Comparison of ENCODE assay signal across 8 mouse cellular contexts in genomic region chrX:142228055-142228768, GRCm38 (mm10). TPM values are rescaled to one million over a fixed set of nuclear protein-coding genes. Genes with fewer than 3 reads are reported as not detected.
DNase-seq lines count a peak whose midpoint lies in the region; ATAC-seq and TF ChIP-seq lines count a peak whose summit lies in the region.

No protein-coding gene starts in this region.

- TF ChIP-seq CTCF in bone marrow, adult 2 months (IDR thresholded peaks at IDR 0.05; ENCODE audit: control insufficient read depth, insufficient read depth, low read length): no peak

- no peaks in the 10 kb centered on the region for H3K4me1 ChIP-seq in bone marrow, adult 2 months (ENCODE audit: control insufficient read depth, insufficient read depth, low read length)
- H3K4me1 ChIP-seq in embryonic facial prominence, embryonic 15.5 days: no peaks in the 10 kb centered on the region
- H3K4me1 ChIP-seq in limb, embryonic 15.5 days: no peaks in the 10 kb centered on the region

- whole genome bisulfite sequencing in bone marrow, adult 2 months: 17% methylated on average over 30 of the region's 42 CpGs
- 21% methylated on average over 37 of the region's 42 CpGs for WGBS in embryonic facial prominence, embryonic 15.5 days
- 20% methylated on average over 27 of the region's 42 CpGs for WGBS in limb, embryonic 15.5 days

- ATAC-seq in embryonic facial prominence, embryonic 15.5 days (ENCODE audit: insufficient number of reproducible peaks, low FRiP score, low TSS enrichment, low read depth): peak; percentile 92
- ATAC-seq in limb, embryonic 15.5 days (ENCODE audit: insufficient number of reproducible peaks, low FRiP score, low TSS enrichment, low read depth): peak; percentile 75

- H3K9ac ChIP-seq in embryonic facial prominence, embryonic 15.5 days: no peak overlapping the region; the same call in 1 of the 2 replicates
- H3K9ac ChIP-seq in limb, embryonic 15.5 days: no peak overlapping the region

- TF ChIP-seq POLR2A in bone marrow, adult 2 months (IDR thresholded peaks at IDR 0.05; ENCODE audit: borderline replicate concordance, control insufficient read depth, low read depth, low read length): no peak

- peak; percentile 81 for DNase-seq in A20 (ENCODE audit: low read depth, low spot score)
- DNase-seq in heart, adult 8-10 months (ENCODE audit: low spot score): peak; percentile 67
- peak; percentile 85 for DNase-seq in kidney, adult 9 months
- DNase-seq in monocyte, adult 2 months (ENCODE audit: low read depth in 1 of 2, low spot score in 2 of 2): peak; percentile 19 to 47
- DNase-seq in spleen, postnatal 36 days (ENCODE audit: low spot score in 2 of 2): peak; percentile 55 to 63

- H3K27ac ChIP-seq in bone marrow, adult 2 months (ENCODE audit: control insufficient read depth, insufficient read depth, low read depth, low read length, poor library complexity): peak overlapping the region; percentile 94
- H3K27ac ChIP-seq in embryonic facial prominence, embryonic 15.5 days (replicated peaks): peak overlapping the region; percentile 93
- peak overlapping the region; percentile 91 for H3K27ac ChIP-seq in limb, embryonic 15.5 days

- no peaks in the 10 kb centered on the region for H3K36me3 ChIP-seq in embryonic facial prominence, embryonic 15.5 days
- H3K36me3 ChIP-seq in limb, embryonic 15.5 days: no peaks in the 10 kb centered on the region

- peak overlapping the region; percentile 47 for H3K4me2 ChIP-seq in embryonic facial prominence, embryonic 15.5 days (replicated peaks)
- peak overlapping the region; percentile 42 for H3K4me2 ChIP-seq in limb, embryonic 15.5 days

- H3K9me3 ChIP-seq in embryonic facial prominence, embryonic 15.5 days (replicated peaks): no peaks in the 10 kb centered on the region
- no peaks in the 10 kb centered on the region for H3K9me3 ChIP-seq in limb, embryonic 15.5 days

- peak overlapping the region; percentile 95 for H3K4me3 ChIP-seq in bone marrow, adult 2 months (replicated peaks; ENCODE audit: control insufficient read depth, low read depth, low read length)
- H3K4me3 ChIP-seq in embryonic facial prominence, embryonic 15.5 days (replicated peaks): peak overlapping the region; percentile 52
- peak overlapping the region; percentile 53 for H3K4me3 ChIP-seq in limb, embryonic 15.5 days

- H3K27me3 ChIP-seq in embryonic facial prominence, embryonic 15.5 days: no peaks in the 10 kb centered on the region
- no peaks in the 10 kb centered on the region for H3K27me3 ChIP-seq in limb, embryonic 15.5 days

RNA-seq across cellular contexts. Expression of gene Nxt2, which starts 1.6 kb away (rescaled TPM):
- polyA plus RNA-seq in bone marrow, adult 2 months (2011; ENCODE audit: insufficient read depth, insufficient read length, low replicate concordance, missing spikeins): 2.2 and 3.2 TPM in 2 replicates
- polyA plus RNA-seq in embryonic facial prominence, embryonic 15.5 days (2015; fragmentation: Nextera tagmentation; extraction: Ambion mirVana): 17.2 and 17.7 TPM in 2 replicates
- total RNA-seq in heart, adult 8-10 months (2022): 1 to 10 TPM; 6.1 to 7.4 (median 6.4) TPM
- polyA plus RNA-seq in limb, embryonic 15.5 days (2015; fragmentation: Nextera tagmentation; extraction: Ambion mirVana): 17.8 and 17.9 TPM in 2 replicates

RNA-seq across cellular contexts. Expression of gene Gucy2f, which starts 31.5 kb away (rescaled TPM):
- not detected in 2 replicates for polyA plus RNA-seq in bone marrow, adult 2 months (2011; ENCODE audit: insufficient read depth, insufficient read length, low replicate concordance, missing spikeins)
- polyA plus RNA-seq in embryonic facial prominence, embryonic 15.5 days (2015; fragmentation: Nextera tagmentation; extraction: Ambion mirVana): not detected in 2 replicates
- total RNA-seq in heart, adult 8-10 months (2022): not detected
- not detected in 2 replicates for polyA plus RNA-seq in limb, embryonic 15.5 days (2015; fragmentation: Nextera tagmentation; extraction: Ambion mirVana)

Comparison
In these comparisons a context has a peak if more than half of its experiments do, and no peak if none do; other contexts are left out.
1. Peak in every context shown above with its lines: DNase-seq, ATAC-seq, H3K4me3 ChIP-seq and H3K27ac ChIP-seq.
2. DNase-seq: peak in every context shown above with its lines; median percentile 85 in kidney, adult 9 months; 81 in A20; 67 in heart, adult 8-10 months; 59 in spleen, postnatal 36 days; 33 in monocyte, adult 2 months.